Mouse (Mus musculus): ENCODE data around the gene Podn.
"Not testable (repeated sequence)": the region's sequence is repeated elsewhere in the genome, so short reads cannot be mapped to it uniquely, and the experiment has no call there.

The Podn gene

DNA sequence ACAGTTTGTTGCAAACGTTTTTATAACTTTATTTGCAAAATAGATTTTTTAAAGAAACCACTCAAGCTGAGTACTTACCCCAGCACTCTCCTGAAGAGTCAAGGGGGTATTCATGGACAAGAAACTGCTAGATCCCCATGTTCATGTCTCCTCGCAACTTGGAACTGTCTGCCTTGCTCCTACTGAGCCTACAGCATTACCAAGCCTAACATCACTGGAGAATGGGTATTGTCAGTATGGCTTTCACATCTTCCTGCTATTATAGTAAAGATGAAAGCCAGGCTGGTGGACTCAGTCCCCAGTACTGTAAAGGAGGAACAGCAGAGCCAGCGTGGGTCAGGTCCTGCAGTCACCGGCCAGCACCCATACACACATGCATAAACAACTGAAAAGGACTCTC lies at the start of gene Podn:
Gene Podn (minus strand): TSS at position 101 of the 400 bp plus-strand sequence.
- DNase-seq = no peak

DNA sequence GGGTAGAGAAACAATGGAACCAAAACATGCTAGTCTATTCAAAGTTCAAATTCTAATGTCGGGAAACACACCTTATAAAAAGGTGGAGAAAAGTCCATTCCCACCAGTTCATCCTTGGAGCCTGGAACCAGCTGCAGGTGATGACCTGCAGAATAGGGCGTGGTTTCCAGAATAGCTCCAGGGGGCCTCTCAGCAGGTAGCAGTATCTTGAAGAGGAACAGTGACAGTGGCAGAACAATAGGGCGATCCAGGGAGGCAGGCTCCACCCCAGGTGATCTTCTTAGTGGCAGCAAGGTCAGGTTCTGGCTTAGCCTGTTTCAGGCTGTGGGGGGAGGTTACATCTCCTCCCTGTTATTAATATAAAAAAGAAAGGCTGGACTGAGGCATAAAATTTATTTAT lies 49.3 kb upstream of the Podn start:
- DNase-seq = not testable (repeated sequence)

DNA sequence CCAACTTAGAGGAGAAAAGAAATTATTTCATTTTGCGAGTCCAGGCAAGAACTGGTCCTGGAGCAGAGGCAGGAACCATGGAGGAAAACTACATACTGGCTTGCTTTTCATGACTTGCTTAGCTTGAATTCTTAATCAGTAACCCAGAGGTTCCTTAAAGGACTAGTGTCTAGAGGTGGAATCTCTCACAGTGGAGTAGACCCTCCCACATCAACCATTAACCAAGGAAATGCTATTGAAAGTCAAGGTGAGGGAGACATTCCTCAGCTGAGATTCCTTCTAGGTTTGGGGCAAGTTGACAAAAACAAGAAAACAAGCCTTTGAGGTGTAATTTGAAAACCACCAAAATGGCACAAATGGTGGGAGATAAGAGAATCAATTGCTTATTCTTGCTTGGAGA lies 48.6 kb upstream of the Podn start, which contains the start of gene Scp2:
Gene Scp2 (minus strand): TSS at position 119 of the 400 bp plus-strand sequence.
- DNase-seq = no peak

DNA sequence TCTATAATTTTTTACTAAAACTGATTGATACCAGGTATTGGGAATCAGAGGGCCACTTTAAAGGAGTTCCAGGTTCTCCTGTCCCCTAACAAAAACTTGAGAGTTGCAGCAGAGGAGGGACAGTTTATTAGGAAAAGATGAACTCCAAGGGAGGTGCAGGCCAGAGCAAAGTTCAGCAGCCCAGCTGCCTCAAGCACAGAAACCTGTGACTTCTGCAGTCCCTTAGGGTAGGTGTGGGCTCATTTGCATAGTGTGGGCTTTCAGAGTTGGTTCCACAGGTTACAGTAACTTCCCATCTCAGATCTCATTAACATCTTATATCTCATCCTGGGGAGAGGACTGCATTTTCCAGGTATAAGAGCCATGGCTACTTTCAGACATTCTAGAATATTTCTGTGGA lies 47.5 kb upstream of the Podn start:
- DNase-seq = no peak

DNA sequence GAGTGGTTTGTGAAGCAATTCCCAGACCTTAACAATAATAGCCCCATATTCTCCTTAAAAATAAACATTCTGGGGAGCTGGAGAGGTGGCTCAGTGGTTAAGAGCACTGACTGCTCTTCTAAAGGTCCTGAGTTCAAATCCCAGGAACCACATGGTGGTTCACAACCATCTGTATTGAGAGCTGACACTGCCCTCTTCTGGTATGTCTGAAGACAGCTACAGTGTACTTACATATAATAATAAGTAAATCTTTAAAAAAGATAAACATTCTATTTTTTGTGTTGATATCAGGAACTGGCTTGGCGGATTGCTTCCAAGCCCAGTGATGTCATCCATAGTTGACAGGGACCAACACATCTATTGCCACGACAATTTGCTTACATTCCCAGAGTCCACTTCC lies 46.9 kb upstream of the Podn start:
- not testable (repeated sequence) for DNase-seq

DNA sequence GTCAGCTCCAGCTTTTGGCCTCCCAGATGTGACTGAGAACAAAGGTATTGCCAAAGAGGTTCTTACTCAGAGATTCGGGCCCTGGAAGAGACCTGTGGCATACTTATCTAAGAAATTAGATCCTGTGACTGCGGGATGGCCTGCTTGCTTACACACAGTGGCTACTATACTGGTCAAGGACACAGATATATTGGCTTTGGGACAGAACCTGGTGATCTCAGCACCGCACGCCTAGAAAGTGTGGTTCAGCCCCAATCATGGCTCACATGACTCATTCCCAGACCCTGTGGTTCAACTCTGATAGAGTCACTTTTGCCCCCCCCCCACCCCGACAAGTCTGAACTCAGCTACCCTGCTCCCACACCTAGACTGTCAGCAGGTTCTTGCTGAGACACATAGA lies 40.7 kb upstream of the Podn start:
- no peak for DNase-seq

DNA sequence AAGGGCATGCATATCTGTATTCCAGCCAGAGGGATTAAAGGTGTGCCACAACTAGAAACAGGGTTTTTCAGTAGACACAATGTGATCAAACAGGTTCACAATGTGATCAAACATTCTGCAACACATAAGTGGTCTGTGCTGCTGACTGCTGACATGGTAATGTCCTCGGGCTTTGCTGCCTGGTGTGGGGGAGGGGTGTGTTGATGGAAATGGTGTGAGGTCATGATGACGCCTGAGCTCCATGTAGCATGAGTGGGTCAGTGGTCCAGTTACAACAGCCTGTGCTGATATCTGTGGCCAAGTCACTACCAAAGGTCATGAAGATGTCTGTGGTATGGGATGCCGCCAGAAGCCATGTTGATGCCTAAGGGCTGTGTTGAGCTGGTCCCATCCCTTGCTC lies 34.2 kb upstream of the Podn start:
- DNase-seq = no peak

DNA sequence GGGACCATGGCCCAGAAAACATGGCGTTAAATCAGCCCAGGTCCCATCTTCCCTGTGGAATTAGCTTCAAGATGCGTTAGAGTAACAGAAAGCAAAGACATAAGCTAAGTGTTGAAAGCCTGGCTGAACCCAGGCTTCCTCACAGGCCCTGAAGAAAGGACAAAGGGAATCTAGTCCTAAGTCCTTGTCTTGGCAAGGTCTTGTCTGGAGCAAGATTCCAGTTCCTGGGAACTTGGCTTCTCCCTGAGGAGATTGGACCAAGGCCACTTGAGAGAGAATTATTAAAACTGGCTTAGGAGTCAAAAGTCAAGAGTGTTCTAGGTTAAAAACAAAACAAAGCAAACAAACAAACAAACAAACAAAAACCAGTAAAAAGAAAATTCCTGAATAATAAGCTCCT lies 32.1 kb upstream of the Podn start:
- DNase-seq = no peak

DNA sequence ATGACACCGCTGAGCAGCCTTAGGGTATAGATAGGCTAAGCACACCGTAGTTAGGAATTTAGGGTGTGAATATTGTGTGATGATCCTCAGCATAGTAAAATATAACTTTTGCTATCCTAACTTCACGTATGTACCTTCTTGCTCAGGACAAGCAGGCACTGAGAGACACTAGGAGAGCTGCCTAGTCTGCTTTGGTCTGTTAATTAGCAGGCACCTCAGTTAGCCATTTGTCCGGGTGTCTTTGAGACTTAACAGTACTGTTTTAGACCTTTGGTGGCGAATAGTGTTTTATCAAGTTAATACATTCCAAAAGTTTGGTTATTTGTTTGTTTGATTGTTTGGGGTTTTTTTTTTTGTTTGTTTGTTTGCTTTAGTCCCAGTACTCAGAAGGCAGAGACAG lies 31.3 kb upstream of the Podn start:
- no peak for DNase-seq

DNA sequence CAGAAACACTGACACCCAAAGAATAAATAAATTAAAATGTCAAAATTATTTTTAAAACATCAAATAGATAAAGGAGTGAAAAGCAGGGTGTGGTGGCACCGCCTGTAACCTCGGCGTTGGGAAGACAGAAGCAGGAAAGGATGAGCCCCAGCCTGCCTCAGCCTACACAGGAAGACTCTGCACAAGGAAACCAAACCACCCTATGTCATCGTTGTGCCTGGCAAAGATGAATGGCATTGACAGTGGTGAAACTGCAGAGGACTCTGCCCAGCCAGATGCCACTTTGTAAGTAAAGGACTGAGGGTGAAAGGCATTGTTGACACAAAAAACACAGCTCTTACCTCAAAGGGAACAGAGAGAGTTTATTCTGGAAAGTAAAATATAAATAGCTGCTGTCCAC lies 30.0 kb upstream of the Podn start:
- no peak for DNase-seq

DNA sequence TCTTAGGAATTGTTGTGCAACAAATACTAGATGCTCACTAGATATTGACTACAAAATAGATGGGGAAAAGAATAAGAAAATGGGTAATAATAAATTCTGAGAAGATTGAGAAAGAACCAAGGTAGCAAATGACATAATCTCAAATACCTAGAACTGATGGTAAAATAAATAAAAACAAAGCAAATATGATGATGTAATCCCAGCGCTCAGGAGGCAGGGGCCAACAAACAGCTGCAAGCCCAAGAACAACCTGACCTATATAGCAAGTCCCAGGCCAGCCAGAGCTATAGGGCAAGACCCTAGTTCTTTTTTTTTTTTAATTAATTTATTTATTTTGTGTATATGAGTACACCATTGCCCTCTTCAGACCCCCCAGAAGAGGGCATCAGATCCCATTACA lies 27.9 kb upstream of the Podn start:
- DNase-seq = no peak

DNA sequence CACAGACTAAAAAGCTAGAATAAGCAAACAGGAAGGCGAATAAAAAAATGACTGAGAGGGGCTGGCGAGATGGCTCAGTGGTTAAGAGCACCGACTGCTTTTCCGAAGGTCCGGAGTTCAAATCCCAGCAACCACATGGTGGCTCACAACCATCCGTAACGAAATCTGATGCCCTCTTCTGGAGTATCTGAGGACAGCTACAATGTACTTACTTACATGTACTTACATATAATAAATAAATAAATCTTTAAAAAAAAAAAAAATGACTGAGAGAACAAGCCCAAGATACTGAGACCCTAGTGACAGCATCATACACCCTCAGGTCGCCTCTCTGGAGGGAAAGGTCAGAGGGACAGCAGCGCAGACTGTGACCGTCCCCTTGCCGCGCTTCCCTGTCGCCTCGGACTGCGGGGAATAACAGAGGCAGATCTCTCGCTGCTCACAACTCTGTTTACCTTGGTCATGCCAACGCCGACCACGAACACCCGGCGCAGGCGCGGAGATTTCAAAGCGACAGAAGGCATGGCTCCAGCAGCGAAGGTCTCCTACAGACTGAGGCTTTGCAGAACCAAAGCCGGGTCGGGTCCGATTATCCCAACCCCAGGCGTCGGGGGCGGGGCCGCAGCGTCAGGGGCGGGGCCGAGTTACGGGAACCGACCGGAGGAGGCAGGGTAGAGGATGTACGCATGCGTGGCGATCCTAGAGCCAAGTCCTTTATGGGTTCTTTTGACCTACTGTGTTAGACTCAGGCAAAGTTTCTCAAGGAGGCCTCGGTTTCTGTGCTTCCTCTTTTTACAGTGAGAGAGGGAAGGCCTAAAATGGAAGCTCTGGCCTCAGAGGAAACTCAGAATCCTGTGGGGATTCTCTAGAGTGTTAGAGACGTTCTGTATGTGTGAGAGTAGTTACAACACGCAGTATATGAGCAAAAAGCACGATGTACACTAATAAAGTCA lies 22.0 kb upstream of the Podn start:
- DNase-seq = peak; percentile 92

DNA sequence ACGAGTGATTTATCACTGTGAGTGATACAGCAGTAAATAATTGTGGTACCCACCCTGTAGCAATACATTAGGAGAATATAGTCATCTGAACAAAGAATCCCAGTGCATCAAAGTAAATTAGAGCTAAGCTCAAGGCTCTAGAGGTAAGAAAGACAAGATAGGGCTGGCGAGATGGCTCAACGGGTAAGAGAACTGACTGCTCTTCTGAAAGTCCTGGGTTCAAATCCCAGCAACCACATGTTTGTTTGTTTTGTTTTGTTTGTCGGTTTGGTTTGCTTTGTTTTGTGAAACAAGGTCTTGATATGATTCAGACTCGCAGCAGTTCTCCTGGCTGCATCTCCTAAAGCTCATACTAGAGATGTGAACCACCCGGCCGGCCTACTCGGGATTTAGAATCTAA lies 21.2 kb upstream of the Podn start:
- no peak for DNase-seq

DNA sequence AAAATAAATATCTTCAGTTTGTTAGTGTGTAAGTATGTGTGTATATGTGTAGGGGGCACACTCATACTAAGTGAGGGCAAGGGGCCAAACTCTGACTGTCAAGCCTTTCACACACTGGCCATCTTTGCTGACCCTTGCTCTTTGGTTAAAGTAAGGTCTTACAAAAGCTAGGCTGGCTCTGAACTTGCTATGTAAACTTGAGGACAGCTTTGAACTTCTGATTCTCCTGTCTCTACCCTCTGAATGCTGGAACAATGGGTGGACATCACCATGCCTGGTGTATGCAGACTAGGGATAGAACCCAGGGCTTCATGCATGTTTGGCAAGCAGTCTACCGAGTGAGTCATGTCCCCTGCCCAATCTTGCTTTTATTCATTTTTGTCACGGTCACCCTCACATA lies 20.2 kb upstream of the Podn start:
- DNase-seq = no peak

DNA sequence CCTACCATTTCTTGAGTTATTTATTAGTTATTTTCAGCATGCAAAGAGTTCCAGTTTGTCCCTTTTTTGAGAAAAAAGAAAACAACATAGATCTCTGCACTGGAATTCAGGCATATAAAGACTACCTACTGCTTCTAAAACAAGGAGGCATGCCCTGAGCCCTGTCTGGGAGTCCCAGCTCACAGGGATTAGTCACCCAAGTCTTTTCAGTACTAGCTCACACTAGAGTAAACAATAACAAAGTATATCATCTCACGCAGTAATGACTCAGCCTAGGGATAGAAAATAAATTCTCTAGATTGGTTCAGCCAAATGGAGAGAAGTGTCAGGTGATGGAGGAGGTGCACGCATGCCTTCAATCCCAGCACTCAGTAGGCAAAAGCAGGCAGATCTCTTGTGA lies 14.5 kb upstream of the Podn start:
- DNase-seq = no peak

DNA sequence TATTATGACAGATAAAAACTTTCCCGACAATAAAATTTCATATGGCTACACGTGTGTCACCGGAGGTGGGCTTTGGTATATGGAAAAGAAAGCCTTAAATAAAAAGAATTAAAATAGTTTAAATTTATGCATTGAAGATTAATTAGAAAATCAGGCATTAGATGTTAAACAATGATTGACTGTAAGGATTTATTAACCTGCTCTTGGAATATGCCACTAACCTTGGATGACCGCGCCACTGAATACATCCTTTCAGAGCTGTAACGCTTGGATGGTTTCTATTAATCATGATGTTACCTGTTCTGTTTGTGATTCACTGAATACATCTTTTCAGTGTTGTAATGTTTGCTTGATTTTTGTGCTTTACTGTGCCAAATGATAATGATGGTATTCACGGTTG lies 13.5 kb upstream of the Podn start:
- no peak for DNase-seq

DNA sequence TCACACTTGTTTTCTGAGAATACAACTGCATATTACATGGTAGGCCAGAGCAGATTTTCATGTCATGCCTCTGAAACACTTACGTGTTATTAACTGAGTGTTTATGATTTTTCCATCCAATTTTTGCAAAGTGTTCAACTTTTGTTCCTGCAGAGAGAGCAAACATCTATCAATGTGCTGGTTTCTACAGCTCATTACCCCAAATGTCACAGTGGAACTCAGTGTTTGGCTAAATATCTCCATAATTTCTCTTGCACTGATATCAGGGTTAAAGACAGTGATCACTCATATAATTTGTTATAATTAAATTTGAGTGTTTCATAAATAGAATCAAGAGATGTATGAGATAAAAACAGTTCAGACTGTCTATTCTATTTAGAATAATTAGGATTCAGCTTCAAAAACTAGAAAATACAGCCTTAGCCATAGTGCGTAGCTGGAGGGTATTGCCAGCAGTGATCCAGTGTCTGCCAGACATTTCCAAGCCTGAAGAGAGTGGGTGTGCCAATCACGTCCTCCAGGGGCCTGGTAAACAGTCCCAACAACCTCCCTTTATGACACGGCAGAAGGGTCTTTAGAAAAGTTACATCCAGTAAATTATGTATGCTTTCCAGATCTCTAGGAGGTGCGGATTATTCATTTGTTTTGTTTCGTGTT lies 3.4 kb downstream of the Podn start:
- DNase-seq = no peak

DNA sequence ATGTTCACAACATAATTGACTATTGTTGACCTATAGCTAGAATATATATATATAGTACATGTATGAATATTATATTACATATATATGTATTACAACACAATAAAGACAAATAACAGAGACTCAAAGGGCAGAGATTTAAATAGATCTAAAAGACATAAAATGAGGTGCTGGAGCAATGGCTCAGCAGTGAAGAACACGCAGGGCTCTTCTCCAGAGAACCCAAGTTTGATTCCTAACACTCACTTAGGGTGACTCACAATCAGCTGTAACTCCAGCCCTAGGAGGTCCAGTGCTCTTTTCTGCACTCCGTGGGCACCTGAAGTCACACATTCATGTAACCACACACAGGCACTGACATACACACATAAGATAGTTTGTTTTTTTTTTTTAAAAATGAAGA lies 12.3 kb downstream of the Podn start:
- DNase-seq = no peak

DNA sequence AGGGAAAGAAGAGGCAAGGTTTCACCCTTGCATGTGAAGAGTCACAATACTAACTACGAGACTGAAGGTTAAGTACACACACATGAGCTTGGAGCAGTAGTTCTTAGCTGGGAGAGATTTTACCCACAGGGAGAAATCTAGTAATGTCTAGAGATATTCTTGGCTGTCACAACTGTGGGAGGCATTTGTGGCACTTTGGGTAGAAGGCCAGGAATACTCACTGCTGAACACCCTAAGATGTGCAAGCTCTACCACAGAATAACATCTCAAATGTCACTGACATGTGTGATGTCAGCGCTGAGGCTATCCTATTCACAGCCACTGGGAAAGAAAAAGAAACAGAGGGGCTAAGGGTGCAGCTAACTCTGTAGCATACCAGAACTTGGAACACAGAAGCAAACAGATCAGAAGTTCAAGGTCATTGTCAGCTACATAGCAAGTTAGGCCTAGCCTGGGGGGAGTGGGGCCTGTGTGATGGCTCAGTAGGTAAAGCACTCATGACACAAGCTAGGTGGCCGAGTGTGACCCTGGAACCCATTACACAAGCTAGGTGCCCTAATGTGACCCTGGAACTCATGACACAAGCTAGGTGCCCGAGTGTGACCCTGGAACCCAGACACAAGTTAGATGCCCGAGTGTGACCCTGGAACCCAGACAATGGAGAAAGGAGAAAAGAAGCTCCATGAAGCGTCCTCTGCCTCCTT lies 13.1 kb downstream of the Podn start:
- no peak for DNase-seq

DNA sequence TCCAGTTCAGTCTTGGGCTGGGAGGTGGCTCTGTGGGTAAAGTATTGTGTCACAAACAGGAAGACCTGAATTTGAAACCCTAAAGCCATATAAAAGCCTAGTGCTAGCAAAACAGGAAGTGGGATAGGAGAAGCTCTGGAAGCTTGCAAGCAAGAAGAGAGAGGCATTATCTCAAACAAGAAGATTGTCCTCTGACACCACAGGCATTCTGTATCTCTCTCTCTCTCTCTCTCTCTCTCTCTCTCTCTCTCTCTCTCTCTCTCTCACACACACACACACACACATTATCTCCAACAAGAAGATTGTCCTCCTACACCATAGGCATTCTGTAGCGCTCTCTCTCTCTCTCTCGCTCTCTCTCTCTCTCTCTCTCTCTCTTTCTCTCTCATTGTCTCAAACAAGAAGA lies 13.8 kb downstream of the Podn start:
- DNase-seq = no peak

DNA sequence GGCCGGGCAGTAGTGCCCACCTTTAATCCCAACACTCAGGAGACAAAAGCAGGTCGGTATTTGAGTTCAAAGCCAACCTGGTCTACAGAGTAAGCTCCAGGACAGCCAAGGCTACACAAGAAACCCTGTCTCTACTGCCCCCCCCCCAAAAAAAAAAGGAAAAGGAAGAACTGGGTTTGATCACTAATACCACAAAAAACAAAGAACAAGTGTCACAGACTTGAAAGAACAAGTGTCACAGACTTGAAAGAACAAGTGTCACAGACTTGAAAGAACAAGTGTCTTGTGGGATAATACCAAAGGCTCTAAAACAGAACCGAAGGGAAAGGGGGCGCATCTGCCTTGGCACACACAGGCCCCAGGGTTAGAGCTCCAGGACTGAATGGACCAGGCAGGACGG lies 15.4 kb downstream of the Podn start:
- DNase-seq = no peak

DNA sequence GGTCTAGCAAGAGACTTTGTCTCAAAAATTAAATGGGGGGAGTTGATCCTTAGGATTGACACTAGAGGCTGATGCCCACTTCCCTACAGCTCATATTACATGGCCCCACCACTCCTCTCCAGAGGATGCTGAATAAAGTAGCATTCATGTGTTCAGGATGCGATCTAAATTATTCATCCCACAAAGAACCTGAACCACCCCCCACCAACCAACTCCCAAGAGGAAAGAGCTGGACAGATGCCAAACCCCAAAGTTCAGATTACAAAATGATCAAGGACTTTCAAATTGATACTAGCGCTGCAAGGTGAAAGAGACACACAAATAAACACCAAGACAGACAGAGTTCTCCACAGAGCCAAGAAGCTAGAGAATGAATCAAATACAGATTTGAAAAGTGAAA lies 16.5 kb downstream of the Podn start:
- DNase-seq = no peak

DNA sequence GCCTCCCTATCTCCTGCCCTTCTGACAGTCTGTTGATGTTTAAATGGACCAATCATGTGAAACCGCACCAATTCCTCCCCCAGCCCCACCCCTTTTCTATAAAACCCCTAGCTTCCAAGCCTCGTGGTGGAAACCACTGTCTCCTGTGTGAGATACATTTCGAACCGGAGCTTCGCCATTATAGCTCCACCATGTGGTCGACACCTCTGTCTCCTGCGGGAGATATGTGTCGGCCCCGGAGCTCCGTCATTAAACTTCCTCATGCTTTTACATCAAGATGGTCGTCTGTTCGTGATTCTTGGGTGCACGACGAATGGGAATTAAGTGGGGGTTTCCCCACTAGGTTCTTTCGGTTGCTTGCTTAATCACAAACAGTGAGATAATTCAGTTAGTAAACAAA lies 17.1 kb downstream of the Podn start:
- DNase-seq = not testable (repeated sequence)
